Mouse (Mus musculus) megakaryocyte-erythroid progenitor cell, adult 5-6 weeks (primary cell): ENCODE data around the gene Cyth4. TPM values are rescaled to one million over a fixed set of nuclear protein-coding genes. Genes with fewer than 3 reads are reported as not detected.

Experiments used
- ATAC-seq: replicated peaks from 2 replicates; pipeline ENCODE4 v1.8.0; 2016; ENCODE audit warnings: mild to moderate bottlenecking, inconsistent platforms; ENCODE audit not compliant: severe bottlenecking, poor library complexity, low FRiP score, low TSS enrichment
- total RNA-seq, 2 experiments: library from RNA; stranded (forward) in 1 of 2; stranded (reverse) in 1 of 2; fragments of 200-1000, 215-1000 nt in 1 of 2; fragments of >200 nt in 1 of 2; fragmentation: Nextera tagmentation in 1 of 2; gene quantifications; 2 replicates each; pipeline ENCODE4 v1.2.3; 2014 to 2017

The Cyth4 gene
- 7.0 and 18.8 TPM in 2 replicates for total RNA-seq (2014; fragmentation: Nextera tagmentation)
- 12.9 and 13.1 TPM in 2 replicates for total RNA-seq (2017)

- ATAC-seq = 0 out of 2 replicates have a peak, but pooled peaks have one; percentile 18
Measured at GRCm38 (mm10) chr15:78596914-78597313, at the start of gene Cyth4. Gene Cyth4, plus strand, starts transcription at chr15:78597047.

GRCm38 (mm10) chr15:78547415-78548335 is 49.2 kb upstream of the Cyth4 start:
- ATAC-seq = no peak

- peak; percentile 69 for ATAC-seq
Measured at GRCm38 (mm10) chr15:78548336-78548665, 48.5 kb upstream of the Cyth4 start.

GRCm38 (mm10) chr15:78548711-78549110 is 48.1 kb upstream of the Cyth4 start:
- no peak for ATAC-seq

- ATAC-seq = no peak
Measured at GRCm38 (mm10) chr15:78549189-78549734, 47.6 kb upstream of the Cyth4 start.

GRCm38 (mm10) chr15:78554545-78555313 is 42.1 kb upstream of the Cyth4 start:
- ATAC-seq = no peak

- ATAC-seq = no peak
Measured at GRCm38 (mm10) chr15:78557693-78558535, 38.9 kb upstream of the Cyth4 start.

- ATAC-seq = no peak
Measured at GRCm38 (mm10) chr15:78559141-78559979, 37.5 kb upstream of the Cyth4 start.

- no peak for ATAC-seq
Measured at GRCm38 (mm10) chr15:78563344-78563743, 33.5 kb upstream of the Cyth4 start.

- ATAC-seq = peak; percentile 74
Measured at GRCm38 (mm10) chr15:78563937-78564336, 32.9 kb upstream of the Cyth4 start.

- peak; percentile 46 for ATAC-seq
Measured at GRCm38 (mm10) chr15:78564764-78565435, 31.9 kb upstream of the Cyth4 start.

- no peak for ATAC-seq
Measured at GRCm38 (mm10) chr15:78567608-78568120, 29.2 kb upstream of the Cyth4 start.

GRCm38 (mm10) chr15:78570170-78570569 is 26.7 kb upstream of the Cyth4 start:
- ATAC-seq = no peak

- ATAC-seq = peak; percentile 94
Measured at GRCm38 (mm10) chr15:78571554-78572269, 25.1 kb upstream of the Cyth4 start.

- no peak for ATAC-seq
Measured at GRCm38 (mm10) chr15:78572270-78572600, 24.6 kb upstream of the Cyth4 start.

- ATAC-seq = 0 out of 2 replicates have a peak, but pooled peaks have one; percentile 30
Measured at GRCm38 (mm10) chr15:78572658-78573397, 24.0 kb upstream of the Cyth4 start, which contains the start of gene Rac2. Gene Rac2, minus strand, starts transcription at chr15:78572783.
